Mouse (Mus musculus) adrenal gland, postnatal 14 days (tissue): ENCODE results near the gene Cdcp2. TPM values are rescaled to one million over a fixed set of nuclear protein-coding genes. Genes with fewer than 3 reads are reported as not detected.
A peak's percentile ranks its signal among the peaks of the same experiment; 100 is the strongest.
"Not testable (repeated sequence)": the region's sequence is repeated elsewhere in the genome, so short reads cannot be mapped to it uniquely, and the experiment has no call there.

ENCODE experiments used
- DNase-seq: peaks from one replicate; pipeline ENCODE4 v3.0.0; 2021; ENCODE audit warnings: mixed read lengths
- total RNA-seq: library from RNA; stranded (reverse); gene quantifications from 2 replicates; pipeline ENCODE4 v1.2.3, GENCODE M21; 2021

The Cdcp2 gene
- total RNA-seq, 1 experiment from 2014 or later, result not detected

DNA sequence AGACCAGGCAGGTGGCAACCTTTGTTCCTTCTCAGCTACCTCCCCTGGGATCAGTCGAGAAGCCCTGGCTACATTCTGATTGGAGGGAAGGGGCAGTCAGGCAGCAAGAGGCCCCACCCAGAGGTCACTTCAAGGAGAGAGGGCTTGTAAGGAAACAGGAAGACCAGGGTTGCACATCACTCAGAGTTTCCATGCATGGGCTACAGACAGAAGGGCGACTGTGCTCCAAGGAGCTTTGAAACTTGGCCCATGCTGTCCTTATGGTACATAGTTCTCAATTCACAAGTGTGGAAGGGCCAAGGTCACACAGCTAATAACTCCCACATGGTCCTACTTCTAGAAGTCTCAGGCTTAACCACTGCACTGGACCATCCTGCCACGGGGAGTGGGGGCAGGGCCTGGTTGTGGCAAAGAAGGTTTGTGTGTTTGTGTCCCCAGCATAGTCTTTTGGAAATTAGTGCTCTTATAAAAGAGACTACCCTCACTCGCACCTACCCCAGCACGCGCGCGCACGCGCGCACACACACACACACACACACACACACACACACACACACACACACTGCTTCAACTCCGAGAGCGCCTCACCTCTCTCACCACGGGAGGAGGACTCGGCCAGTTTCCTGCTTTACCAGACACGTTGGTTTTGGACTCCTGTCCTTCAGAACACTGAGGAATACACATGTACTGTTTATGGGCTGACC is 2.1 kb upstream of the Cdcp2 start:
- DNase-seq, result no peak

DNA sequence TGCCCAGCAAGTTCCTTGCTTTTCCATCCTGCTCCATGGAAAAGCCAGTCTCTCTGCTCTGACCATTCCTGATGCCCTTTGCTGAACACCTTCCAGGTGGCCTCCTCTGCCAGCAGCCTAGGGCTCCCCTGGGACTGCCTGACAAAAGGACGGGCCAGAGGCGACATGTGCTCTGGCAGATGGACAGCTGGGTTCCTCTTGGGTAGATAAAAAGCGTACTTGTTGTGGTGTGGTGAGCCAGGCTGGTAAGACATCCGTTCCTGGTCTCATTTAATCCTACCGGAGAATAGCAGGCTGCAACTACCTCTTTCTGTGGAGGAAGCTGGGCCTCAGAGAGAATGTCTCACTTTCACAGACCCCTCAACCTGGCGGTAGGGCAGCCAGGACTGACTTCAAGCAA is 648 bp upstream of the Cdcp2 start:
- no peak for DNase-seq

DNA sequence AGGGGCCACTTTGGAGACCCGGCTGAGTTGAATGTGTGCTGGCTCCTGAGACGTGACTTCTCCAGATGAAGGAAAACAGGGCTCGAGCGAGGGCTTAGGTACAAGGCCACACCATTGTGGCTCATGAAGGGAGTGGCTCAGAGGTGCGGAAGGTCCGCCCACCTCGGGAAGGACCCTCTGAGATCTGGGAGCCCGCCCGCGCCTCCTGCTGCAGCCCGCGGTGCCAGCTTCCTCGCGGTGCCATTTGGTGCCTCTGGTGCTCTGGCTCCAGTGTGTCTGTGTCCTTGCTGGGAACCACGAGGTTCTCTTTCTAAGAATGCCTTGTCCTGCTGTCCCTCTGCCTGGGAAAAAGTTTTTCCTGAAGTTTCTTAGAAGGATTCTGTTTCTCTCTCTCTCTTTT is 1.2 kb downstream of the Cdcp2 start:
- DNase-seq, result peak; percentile 57

DNA sequence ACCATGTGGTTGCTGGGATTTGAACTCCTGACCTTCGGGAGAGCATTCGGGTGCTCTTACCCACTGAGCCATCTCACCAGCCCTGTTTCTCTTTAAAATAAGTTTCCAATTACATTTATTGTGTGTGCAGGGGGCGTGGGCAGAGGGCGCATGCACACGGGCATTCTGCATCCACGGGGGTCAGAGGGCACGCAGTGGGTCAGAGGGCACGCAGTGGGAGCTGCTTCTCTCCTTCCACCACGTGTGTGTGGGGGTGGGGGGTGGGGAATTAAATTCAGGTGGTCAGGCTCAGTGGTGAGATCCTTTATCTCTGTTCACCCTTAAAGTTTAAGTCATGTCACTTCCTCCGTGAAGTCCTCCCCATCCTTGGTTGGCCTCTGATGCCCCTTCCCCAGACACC is 1.7 kb downstream of the Cdcp2 start:
- DNase-seq, result no peak

DNA sequence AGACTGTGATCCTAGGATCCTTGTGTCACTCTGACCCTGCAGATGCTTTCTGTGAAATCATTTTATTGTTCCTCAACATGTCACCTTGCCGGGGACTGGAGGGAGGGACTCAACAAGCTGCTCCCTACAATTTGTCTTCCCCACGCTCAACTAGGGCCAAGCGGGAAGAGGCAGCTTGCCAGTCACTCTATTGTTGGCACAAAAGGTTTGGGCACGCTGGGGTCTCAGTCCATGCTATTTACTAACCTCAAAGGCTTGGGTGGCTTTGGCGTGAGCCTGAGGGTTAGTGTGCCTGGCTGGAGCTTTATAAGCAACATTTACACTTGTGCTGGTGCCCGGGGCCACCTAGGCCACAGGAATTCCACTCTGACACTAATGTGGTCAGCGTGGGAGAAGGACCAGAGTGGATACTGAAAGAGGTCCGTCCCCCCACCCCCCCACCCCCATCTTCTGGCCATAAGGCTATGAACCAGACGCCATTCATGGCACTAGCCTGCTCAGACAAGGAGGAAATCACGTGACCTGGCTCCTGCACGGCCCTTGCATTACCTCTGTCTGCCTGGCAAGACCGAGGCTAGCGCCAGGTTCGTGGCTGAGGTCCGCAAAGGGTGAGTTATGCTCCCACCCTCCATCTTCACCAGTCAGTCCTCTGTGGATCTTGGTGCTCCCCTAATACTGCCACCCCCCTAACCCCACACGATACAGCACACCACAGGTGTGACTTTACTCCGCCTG is 2.3 kb downstream of the Cdcp2 start:
- DNase-seq, result no peak

DNA sequence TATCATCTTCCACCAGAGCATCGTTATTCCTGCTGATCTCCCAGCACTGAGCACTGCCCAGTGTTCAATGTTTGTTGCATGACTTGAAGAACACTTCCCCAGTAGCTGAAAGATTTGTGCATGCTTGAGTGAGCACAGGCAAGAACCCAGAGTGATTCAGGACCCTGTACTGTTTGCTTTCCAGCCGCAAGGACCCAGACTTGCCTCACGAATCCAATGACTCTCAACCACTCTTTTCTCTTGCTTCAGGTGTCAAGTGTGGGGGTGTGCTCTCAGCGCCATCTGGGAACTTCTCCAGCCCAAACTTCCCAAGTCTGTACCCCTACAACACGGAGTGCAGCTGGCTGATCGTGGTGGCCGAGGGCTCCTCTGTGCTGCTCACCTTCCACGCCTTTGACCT is 5.5 kb downstream of the Cdcp2 start:
- no peak for DNase-seq

DNA sequence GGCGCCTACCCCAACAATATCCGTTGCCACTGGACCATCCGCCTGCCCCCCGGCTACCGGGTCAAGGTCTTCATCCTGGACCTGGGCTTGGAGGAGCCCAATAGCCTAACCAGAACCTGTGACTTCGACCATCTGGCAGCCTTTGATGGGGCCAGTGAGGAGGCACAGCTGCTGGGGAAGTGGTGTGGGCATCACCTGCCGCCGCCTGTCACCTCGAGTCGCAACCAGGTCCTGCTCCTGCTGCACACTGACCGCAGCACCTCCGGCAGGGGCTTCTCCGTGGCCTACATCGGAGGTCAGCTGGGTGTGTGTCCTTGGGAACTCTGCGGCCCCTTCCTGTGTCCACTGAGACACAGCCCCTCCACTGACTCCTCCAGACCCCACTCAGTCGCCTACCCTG is 10.1 kb downstream of the Cdcp2 start:
- no peak for DNase-seq

DNA sequence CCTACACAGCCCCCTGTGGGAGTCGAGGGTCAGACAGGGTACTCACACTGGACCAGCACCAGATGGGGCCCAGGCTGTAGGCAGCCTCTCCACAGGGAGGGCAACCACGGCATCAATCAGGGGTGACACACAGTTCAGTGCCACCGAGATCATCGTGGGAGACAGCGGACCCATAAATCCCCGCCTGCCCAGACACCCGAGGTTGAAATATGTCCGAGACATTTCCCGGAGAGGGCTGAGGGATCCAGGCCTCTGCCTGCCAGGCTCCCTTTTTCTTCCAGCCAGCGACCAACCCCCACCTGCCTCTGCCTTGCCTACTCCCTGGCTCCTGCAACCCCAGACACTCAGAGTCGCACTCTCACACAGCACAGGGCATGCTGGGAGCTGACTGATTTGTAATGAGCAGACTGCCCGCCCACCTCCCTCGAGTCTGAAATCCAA is 11.6 kb downstream of the Cdcp2 start:
- peak; percentile 73 for DNase-seq

DNA sequence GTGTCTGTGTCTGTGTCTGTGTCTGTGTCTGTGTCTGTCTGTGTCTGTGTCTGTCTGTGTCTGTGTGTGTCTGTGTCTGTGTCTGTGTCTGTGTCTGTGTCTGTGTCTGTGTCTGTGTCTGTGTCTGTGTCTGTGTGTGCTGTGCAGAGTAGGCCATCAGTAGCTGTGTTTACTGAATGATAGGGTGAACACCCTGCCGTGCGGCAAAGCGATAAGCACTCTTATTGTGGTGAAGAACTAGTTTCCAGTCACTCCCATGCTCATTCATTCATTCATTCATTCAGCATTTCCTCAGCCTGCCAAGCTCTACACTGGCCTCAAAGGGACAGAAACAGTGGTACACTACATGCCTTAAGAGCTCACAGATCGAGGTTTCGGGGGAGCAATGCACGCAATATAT is 12.5 kb downstream of the Cdcp2 start:
- not testable (repeated sequence) for DNase-seq

DNA sequence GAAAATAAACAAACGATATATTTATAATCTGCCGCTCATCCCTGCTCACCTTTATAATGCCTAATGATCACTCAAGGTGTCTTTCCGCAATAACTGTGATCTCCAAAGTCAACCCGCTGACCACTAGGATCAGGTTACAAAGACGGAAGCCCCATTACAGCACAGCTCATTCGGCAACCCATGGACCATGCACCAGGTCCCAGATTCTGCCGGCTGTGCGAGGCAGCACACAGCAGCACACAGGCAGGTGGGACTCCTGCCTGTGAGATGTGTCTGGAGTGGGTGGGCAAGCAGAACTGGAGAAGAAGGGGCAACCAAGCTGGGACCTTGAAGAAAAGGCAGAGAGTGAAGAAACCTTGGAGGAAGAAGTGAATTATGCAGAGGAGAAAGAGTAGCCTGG is 17.6 kb downstream of the Cdcp2 start:
- no peak for DNase-seq

DNA sequence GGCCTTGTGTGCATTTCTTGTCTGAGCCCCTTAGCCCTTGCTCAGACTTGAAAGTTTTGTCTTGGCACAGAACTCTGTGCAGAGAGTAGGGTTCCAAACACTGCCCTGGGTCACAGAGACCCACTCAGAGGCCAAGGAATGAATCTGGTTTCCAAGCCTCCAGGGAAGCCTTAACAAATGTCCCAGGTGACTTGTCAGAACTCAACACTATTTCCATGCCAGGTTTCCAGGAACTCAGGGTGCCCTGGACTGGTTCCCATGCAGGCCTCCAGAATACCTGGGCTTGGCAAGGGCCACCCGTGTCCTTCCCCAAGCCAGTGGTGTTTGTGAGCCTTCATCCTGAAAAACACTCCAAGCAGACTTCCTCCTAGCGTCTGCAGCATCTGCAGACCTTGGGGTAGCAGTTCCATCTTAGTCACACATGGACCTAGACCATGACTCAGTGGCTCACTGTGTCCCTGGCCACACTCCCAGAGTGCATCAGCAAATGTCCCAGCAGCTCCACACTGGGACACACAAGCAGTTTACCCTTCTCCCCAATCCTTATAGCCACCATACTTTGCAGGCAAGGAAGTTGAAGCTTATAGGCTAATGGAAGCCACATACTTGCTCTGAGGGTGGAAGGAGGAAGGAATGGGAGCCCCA is 21.2 kb downstream of the Cdcp2 start:
- DNase-seq, result peak; percentile 53

DNA sequence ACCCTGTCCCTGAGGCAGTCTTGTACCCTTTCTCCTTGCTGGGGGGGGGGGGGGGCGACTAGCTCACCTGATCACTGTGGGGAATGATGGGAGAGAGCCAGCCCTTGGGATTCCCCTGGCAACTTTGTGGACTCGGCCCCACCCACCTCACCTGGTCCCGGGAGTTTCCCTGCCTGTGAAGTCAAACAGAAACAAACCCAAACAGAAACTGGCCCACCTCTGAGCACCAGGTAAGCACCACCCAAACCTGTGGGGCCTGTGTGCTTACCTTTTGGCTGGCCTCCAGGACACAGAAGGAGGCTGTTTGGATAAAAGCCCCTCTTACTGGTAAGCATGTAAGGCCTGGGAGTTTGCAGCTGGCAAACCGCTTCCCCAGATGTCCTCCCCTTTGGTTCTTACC is 22.4 kb downstream of the Cdcp2 start:
- no peak for DNase-seq

DNA sequence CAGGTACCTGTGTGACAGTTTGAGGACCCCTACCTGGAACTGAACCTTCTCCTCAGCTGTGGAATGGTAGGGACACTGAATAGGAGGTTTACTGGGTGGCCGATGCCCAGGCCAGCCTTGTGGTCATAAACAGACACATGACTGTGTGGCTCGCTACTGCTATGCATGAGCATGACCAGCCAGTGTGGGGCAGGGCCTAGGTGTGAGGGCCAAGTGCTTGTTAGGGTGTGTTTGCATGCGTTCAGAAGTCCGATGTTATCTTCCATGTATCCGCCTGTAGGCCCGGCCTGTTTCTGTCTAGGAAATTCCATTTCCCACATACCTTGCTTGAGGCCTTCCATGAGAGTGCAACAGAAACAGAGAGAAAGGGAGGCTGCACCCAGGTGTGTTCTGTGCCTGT is 24.0 kb downstream of the Cdcp2 start:
- DNase-seq, result no peak

DNA sequence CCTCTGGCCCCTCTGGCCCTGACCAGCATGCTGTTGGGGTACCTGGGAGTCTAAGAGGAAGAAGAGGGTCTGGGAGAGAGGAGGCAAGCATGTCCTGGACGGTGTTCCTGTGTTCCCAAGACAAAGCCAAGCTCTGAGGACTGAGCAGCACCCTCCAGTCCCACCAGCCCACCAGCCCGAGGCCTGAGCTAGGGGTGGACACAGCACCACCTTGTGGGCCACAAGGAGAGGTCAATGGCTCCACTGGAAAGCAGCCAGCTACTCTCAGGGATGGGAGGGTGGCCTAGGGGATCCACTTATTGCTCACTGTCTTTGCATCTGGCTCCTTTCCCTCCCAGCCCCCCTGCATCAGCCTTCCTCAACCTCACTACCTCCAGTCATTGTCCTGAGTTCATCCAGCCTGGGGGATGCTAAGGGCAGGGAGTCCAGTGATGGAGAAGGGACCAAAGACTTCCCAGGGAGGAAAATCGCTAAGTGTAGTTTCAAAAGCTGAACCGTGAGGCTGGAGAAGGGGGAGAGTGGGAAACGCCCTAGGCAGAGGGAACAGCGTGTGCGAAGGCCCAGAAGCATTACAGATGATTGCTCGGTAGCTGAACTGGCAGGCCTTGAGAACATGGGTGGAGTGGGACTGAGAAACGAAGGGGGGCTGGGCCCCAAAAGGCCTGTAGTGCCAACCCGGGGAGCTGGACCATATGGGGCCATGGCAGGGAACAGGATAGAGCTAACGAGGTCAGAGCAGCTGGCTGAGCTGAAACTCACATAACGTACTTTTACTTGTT is 24.7 kb downstream of the Cdcp2 start:
- DNase-seq, result peak; percentile 73

DNA sequence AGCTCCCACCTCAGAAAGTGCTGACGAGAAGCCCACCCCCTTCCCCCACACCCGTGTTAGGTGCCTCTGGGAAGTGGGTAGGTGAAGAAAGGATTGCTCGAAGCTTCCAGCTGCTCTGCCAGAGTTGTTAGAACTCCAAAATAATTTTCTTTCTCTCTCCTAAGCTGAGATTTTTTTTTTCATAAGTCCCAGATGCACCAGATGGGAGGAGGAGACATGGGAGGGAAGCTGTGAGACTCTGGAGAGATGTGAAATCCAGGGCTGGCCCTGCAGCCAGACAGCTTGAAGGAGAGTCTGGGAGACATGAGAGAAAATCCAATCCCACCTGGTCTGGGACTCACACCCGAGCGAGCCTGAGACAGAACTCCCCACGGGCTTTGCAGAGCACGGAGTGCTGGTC is 27.7 kb downstream of the Cdcp2 start:
- DNase-seq, result no peak

DNA sequence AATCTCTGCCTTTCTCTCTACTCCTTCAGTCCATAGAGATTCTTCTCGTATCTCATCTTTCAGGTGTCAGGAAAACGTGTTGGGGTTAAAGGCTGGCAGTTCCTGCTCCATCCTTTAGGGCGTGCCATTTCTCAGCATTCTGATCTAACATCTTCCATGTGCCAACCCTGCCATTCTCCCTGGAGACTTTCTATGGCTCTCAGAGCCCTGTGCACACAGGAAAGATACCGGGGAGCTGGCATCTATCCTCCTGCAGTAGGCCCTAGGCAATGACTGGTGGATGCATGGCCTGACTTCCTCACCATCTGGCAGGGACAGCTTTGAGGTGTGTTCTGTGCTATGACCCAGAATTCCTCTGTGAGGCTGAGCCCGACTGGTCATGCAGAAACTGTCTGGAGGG is 28.4 kb downstream of the Cdcp2 start:
- DNase-seq, result peak; percentile 29

DNA sequence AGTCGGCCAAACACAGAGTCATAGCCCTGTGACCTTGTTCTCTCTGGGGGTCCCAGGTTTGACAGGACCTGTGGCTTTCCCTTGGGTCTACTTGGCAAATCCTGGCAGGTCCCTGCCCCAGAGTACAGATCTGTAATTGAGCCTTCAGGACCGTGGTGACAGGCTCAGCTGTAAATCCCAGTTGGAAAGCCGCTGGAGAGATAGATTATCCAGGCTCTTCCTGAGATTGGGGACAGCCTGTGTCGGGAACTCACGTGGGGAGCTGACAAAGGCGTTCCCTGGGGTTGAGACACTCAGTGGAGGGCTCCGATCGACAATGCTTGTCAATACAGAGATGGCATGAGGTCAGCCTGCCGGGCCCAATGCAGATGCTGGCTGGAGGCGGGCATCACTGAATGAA is 29.7 kb downstream of the Cdcp2 start:
- DNase-seq, result no peak

DNA sequence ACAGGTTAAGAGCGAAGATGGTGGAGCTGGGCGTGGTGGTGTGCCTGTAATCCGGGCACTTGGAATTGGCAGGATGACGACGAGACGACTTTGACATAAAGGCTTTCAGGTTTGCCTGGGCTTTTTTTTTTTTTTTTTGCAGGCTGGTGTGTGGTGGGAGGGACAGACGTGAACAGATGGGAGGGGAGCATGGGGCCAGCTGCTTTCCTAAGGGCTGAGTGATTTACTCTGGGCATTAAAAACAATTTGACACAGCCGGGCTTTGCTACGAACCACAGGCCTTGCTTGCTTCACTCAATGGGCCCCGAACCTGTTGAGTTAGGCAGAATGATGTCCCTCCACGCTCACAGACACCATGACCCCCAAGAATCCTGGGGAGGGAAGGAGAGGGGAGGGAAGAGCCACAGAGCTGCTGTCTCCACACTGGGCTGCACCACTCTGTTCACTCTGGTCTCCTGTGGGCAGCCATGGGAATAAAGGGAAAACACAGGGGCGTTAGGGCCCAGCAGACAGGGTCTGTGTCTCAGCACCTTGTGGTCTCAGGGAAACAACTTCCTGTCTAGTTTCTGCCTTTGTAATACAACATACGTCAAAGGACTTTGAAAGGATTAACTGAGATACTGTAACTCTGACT is 30.3 kb downstream of the Cdcp2 start:
- DNase-seq, result no peak

DNA sequence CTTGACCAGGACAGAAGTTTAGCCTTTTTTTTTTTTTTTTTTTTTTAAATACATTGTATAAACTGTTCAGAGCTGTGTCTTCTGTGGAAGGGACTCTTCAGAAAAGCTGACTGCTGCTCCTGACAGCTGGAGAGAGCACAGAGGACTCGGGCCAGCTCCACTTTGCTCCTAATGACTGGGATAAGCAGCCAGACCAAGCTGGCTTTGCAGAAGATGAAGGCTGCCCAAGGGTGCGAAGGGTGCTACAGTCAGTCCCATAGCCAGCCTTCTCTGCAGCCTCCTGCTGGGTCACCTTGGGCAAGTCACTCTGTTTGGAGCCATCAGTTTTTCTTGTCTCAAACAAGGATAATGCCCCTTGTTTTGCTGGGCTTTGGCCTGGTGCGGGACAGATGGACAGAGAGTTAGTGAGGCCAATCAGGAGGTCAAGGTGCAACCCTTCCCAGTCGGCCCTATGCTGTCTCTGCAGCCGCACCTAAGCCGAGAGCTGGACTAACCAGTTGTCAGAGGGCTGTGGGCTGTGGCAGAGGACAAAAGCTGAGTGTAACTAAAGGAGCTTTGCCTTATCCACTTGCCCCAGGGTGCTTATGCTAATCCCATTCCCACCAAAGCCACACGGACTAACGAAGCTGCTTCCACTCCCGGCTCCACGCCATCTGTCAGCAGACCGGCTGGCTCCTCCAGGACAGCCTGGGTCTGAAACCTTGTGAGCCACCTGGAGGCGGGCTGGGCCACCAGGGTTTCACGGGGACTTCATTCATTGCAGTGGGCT is 31.4 kb downstream of the Cdcp2 start:
- DNase-seq, result peak; percentile 25

DNA sequence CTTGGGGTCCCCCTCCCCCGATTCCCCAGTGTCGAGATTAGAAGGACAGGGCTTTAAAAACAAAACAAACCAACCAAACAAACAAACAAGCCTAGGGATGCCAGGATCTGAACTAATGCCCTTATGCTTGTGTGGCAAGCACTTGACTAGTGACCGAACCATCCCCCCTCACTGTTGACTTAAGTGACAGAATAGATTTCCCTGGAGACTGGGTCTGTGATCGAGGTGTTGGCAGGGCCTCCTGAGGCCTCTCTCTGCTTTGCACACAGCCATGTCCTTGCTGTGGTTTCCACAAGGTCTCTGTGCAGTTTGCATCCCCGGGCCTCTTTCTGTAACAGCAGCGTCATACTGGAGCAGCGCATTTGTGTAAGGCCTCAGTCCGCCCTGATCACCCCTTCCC is 32.7 kb downstream of the Cdcp2 start:
- peak; percentile 49 for DNase-seq

DNA sequence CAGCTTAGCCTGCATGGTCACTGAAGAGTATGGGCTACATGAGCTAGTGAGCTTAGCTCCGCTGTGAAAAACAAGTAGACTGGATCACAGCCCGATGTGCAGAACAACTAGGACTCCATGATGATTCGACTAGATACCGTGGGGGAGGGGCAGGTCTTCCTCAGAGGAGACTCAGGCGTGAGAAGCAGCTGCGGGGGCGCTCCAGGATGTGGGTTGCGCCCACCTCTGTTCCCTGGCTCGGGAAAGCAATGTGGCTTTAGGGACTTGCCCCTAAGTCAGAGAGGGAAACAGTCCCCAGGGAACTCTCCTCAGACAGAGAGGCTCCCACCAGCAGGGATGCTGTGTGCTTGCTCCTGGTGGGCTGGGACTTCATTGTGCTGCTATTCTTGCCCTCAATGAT is 33.8 kb downstream of the Cdcp2 start:
- no peak for DNase-seq
